Mouse (Mus musculus): ENCODE results near the gene Klf16.
A peak's percentile ranks its signal among the peaks of the same experiment; 100 is the strongest.

GRCm38 (mm10) chr10:80566375-80567092, 10.6 kb downstream of the Klf16 start:
- TF ChIP-seq CTCF (IDR thresholded peaks at IDR 0.05; ENCODE audit: insufficient read depth, low read depth, low read length) (peak; percentile 88; the same call in 1 of the 2 replicates), POLR2A (IDR thresholded peaks at IDR 0.05; ENCODE audit: insufficient read depth, low read depth, low read length) (no peak)
